Mouse (Mus musculus) fat pad, adult 2 months (tissue): ENCODE results near the gene A930002H24Rik.
"Not testable (repeated sequence)": the region's sequence is repeated elsewhere in the genome, so short reads cannot be mapped to it uniquely, and the experiment has no call there.

ENCODE experiments used
- DNase-seq: peaks from one replicate; pipeline ENCODE4 v3.0.0-alpha.2; 2011; ENCODE audit warnings: low read depth, low spot score; ENCODE audit errors: extremely low read depth

The A930002H24Rik gene

DNA sequence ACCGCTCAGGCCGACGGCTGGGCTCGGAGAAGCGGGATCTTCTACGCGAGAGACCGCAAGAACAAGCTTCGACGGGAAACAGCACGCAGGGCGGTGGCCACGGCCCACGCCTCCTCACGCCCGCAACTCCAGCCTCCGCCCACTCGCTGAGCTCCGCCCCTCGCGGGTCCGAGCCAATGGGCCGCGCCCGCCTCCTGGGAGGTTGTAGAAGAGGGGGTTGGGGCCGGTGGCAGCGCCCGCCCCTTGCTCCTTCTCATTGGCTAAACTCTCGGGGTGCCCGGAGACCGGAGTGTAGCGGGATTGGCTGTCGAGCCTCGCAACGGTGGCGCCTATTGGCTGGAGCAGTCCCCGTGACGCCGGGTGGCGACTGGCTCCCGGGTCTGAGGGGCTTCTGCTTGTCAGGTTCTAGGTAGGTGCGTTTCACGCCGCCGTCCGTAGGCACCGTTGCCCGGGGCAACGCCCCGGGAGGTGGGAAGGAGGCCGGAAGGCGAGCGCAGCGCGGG lies at the start of gene A930002H24Rik:
A930002H24Rik (minus strand) TSS at position 145 of the 503 bp plus-strand sequence.
- no peak for DNase-seq

- DNase-seq: no peak
Measured at GRCm38 (mm10) chr17:63909297-63909696, 45.7 kb upstream of the A930002H24Rik start.

GRCm38 (mm10) chr17:63897050-63897449 lies 33.5 kb upstream of the A930002H24Rik start:
- no peak for DNase-seq

- no peak for DNase-seq
Measured at GRCm38 (mm10) chr17:63895829-63896228, 32.2 kb upstream of the A930002H24Rik start.

DNA sequence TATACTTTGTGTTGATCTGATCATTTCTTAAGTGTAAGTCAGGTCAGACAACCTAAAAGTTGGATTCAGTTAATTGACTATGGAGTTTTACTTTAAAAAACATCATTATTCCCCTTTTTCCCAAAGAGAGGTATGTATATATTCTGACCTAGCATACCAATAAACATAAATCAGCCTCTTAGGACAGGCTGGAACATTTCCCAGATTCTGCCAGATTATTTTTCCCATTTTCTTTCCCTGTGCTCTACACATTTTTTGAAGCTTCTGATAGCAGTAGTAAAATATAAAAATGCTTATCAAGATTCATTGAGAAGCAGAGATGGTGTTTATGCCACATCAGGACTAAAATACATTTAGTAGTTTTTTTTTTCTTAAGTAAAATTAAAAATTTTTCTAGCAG lies 27.0 kb upstream of the A930002H24Rik start:
- DNase-seq: no peak

DNA sequence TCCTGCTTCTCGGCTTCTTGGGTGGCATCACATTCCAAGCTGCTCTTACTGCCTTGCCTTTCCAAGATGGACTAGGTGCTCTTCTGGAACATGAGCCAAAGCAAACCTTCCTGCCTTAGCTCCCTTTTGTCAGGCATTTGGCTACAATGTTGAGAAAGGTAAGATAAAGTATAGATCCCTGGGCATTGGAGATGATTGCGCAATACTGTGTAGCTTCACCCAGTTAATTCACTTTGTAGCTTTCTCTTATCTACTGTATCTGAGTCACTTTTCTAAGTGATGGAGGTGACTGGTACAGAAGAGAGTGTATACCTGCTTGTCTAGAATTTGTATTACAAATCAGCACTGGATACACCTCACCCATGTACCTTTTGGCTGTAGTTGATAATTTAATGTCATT lies 23.4 kb upstream of the A930002H24Rik start:
- DNase-seq: no peak

DNA sequence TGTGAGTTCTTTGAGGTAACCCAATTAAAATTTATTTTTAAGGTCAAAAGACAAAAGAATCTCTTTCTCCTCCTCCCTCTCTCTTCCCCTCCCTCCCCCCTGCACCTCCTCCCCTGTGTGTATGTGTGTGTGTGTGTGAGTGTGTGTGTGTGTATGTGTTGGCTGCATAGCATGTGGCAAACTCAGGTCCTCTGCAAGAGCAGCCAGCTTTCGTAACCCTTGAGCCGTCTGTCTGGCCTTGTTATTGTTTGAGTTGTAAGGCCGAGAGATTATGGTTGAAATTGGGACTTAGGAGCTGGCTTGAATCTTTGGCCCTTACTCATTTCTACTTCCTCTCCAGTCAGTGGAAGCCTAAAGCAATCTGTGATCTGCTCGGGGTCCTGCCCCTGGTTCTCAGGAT lies 16.4 kb upstream of the A930002H24Rik start:
- DNase-seq: peak; percentile 62

DNA sequence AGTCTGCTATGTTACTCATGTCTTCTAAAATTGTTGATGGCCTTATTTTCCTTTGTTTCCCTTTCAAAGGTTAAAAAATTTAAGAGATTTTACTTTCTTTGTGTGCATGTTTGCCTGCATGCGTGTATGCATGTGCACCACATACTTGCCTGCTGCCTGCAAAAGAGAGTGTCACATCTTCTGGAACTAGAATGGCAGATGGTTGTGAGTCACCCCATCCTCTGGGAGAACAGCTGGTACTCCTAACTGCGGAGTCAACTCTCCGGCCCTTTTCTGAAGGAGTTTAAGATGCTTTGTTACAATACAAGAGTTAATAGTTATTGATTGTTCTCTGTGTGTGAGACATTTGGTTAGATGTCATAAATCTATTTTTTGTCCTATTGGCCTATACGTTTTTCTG lies 15.3 kb upstream of the A930002H24Rik start:
- no peak for DNase-seq

- DNase-seq: no peak
Measured at GRCm38 (mm10) chr17:63871773-63872172, 8.2 kb upstream of the A930002H24Rik start.

DNA sequence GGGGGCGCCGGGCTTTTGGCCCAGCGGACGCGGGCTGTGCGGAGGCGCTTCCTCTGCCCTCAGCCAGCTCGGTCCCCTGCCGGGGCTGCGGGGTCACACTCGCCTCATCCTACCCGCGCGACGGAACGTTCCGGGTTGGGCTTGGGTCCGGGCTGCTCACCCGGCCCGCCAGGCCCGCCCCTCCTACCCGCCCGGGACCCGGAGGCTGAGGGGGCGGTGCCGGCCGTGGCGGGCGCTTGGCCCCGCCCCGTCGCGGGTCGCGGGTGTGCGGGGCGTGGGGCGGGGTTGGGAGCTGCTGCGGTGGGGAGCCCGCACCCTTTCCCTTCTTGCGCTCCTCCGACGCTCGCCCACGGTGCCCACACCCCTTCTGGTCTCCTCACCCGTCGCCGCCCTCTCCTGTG lies 580 bp upstream of the A930002H24Rik start:
- no peak for DNase-seq

GRCm38 (mm10) chr17:63863012-63863630 lies 470 bp downstream of the A930002H24Rik start, which contains the start of gene Fer:
Gene Fer, plus strand, starts transcription at chr17:63863062.
- no peak for DNase-seq

GRCm38 (mm10) chr17:63862399-63862798 lies 1.2 kb downstream of the A930002H24Rik start:
- DNase-seq: no peak

DNA sequence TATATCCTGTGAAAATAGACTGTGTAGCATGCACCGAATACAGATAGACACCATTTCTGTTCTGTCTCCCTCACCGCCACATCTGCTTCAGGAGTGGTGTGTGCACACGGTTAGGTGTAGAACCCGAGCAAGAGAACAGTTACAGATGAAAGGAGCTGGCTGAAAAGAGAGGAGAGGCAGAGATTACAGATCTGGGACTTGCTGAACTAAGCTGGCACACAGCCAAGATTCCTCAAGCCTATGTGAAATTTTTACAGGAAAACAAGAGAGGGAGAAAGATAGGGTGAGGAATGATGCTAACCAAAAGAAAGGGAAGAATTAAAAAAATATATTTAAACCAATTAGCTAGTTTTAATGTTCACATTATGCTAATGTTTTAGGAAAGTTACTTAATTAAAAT lies 2.6 kb downstream of the A930002H24Rik start:
- DNase-seq: no peak

GRCm38 (mm10) chr17:63857023-63857544 lies 6.5 kb downstream of the A930002H24Rik start:
- no peak for DNase-seq

DNA sequence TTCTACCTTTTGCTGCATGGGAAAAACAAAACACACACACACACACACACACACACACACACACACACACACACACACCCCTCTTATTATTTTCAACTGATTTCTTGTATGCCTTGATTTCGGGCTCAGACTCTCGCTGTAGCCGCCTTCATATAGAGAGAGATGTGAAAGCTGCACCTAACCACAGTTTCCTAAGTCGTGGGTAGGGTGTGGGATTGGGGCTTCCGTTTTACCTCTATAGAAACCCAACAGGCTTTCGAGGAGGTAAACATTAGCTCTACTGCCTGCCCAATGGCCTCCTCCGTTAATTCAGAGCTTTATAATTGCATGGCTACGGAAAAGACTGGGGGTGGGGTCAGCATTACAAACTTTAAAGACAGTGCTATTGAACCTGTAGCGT lies 13.6 kb downstream of the A930002H24Rik start:
- no peak for DNase-seq

DNA sequence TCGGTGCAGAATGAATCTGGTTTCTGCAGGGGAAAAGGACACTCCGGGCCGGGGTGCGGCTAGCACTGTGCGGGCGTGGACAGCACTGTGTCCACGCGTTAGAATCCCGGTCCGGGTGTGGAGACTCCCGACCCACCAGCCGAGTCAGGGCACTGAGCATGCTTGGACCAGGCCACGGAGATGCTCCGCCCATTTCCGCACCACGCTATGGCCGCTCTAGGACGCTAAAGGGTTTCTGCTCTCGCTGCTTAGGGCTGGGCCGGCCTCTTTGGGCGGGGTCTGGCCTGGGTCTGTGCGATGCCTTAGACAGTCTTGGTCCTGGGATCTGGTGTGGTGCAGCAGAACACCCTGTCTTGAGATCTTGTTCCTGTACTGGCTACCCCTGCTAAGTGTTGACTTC lies 14.0 kb downstream of the A930002H24Rik start:
- no peak for DNase-seq

DNA sequence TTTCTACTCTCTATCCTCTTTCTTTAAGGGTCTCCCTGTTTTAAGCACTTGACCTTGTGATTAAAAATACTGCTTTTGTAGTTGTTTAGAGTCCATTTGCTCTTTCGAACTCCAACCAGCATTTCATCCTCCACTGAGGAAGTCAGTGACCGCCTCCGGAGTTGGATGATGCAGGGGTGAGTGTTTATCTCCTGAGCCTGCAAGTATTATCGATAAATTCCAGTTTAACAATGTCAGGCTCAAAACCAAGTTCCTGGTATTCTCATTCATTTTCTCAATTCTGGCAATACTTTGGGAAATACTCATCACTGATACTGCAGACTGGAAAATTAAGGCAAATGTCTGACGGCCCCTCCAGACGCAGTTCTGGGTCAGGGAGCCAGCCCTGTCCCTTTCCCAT lies 14.4 kb downstream of the A930002H24Rik start:
- no peak for DNase-seq

DNA sequence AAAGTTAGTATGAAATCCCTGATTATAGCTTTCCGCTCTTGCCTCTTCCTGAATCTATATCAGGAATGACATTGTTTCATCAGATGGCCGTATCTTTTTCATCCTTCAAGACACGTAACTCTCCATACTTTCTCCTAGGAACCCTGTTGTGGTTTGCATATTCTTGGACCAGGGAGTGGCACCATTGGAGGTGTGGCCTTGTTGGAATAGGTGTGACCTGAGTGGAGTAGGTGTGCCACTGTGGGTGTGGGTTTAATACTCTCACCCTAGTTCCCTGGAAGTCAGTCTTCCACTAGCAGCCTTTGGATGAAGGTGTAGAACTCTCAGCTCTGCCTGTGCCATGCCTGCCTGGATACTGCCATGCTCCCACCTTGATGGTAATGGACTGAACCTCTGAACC lies 17.8 kb downstream of the A930002H24Rik start:
- DNase-seq: not testable (repeated sequence)

GRCm38 (mm10) chr17:63844936-63845335 lies 18.7 kb downstream of the A930002H24Rik start:
- DNase-seq: no peak

GRCm38 (mm10) chr17:63842226-63842625 lies 21.4 kb downstream of the A930002H24Rik start:
- peak; percentile 80 for DNase-seq

- no peak for DNase-seq
Measured at GRCm38 (mm10) chr17:63839636-63840269, 23.8 kb downstream of the A930002H24Rik start.

DNA sequence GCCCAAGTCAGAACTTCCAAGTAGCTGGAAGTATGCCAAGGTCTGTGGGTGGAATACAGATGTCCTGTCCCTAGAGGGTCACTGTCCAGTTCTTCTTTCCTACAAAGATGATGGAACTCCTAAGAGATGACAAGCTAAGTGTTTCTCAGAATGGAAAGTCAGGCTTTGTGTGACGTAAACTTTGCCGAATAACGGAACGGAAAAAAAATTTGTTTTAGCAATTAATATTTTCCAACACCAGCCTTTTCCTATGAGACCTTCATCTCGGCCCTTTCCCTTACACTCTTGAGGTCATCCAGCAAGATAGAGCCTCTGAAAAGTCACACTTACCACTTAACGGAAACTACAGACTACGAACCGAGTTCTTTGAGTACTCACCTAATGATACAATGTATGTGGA lies 25.4 kb downstream of the A930002H24Rik start:
- no peak for DNase-seq
